Mouse (Mus musculus): ENCODE results near the gene Rnf150. TPM values are rescaled to one million over a fixed set of nuclear protein-coding genes. Genes with fewer than 3 reads are reported as not detected.

Rnf150 gene
- total and polyA plus RNA-seq, 2 experiments from 2014 or later: 1.9 to 9.9 TPM

GRCm38 (mm10) chr8:82887234-82887633 is 24.1 kb downstream of the Rnf150 start:
- WGBS: 89% methylated on average over 4 of the region's 4 CpGs
- Histone ChIP-seq H3K27me3 (ENCODE audit: insufficient read depth, low read length) (no peaks in the 10 kb centered on the region), H3K9me3 (ENCODE audit: low read length) (no peaks in the 10 kb centered on the region), H3K36me3 (ENCODE audit: insufficient read depth, low read length) (no peaks in the 10 kb centered on the region), H3K4me2 (ENCODE audit: low read depth, low read length) (no peak overlapping the region), H3K4me3 (ENCODE audit: low read length) (no peak overlapping the region), H3K4me1 (ENCODE audit: insufficient read depth, low read length) (no peaks in the 10 kb centered on the region), H3K9ac (replicated peaks; ENCODE audit: low read length) (no peak overlapping the region), H3K27ac (no peak overlapping the region)
- no peak for TF ChIP-seq CTCF (IDR thresholded peaks at IDR 0.05; ENCODE audit: low read depth)
- no peak for DNase-seq (ENCODE audit: low spot score)
- ATAC-seq: no peak

- no peaks in the 10 kb centered on the region for H3K27me3 ChIP-seq (ENCODE audit: insufficient read depth, low read length)
- H3K9me3 ChIP-seq (ENCODE audit: low read length): no peaks in the 10 kb centered on the region
- no peak overlapping the region for H3K4me3 ChIP-seq (ENCODE audit: low read length)
- no peak overlapping the region for H3K9ac ChIP-seq (replicated peaks; ENCODE audit: low read length)
- no peak overlapping the region for H3K4me2 ChIP-seq (ENCODE audit: low read depth, low read length)
- H3K27ac ChIP-seq: no peak overlapping the region
- no peaks in the 10 kb centered on the region for H3K36me3 ChIP-seq (ENCODE audit: insufficient read depth, low read length)
- no peaks in the 10 kb centered on the region for H3K4me1 ChIP-seq (ENCODE audit: insufficient read depth, low read length)
- no peak for TF ChIP-seq CTCF (IDR thresholded peaks at IDR 0.05; ENCODE audit: low read depth)
- WGBS: 72% methylated on average over 10 of the region's 10 CpGs
- DNase-seq (ENCODE audit: low spot score) (no peak), ATAC-seq (no peak)
These were observed 26.0 kb downstream of the Rnf150 start for GRCm38 (mm10) chr8:82889062-82889720.

- TF ChIP-seq CTCF (IDR thresholded peaks at IDR 0.05; ENCODE audit: low read depth): no peak
- Histone ChIP-seq H3K27ac (no peak overlapping the region), H3K27me3 (ENCODE audit: insufficient read depth, low read length) (no peaks in the 10 kb centered on the region), H3K36me3 (ENCODE audit: insufficient read depth, low read length) (no peaks in the 10 kb centered on the region), H3K4me1 (ENCODE audit: insufficient read depth, low read length) (no peaks in the 10 kb centered on the region), H3K9me3 (ENCODE audit: low read length) (no peaks in the 10 kb centered on the region), H3K4me3 (ENCODE audit: low read length) (no peak overlapping the region), H3K9ac (replicated peaks; ENCODE audit: low read length) (no peak overlapping the region), H3K4me2 (ENCODE audit: low read depth, low read length) (no peak overlapping the region)
- 57% methylated on average over 4 of the region's 4 CpGs for WGBS
- ATAC-seq (no peak), DNase-seq (ENCODE audit: low spot score) (no peak)
These were observed 31.9 kb downstream of the Rnf150 start for GRCm38 (mm10) chr8:82895091-82895490.

GRCm38 (mm10) chr8:82896796-82897195 is 33.6 kb downstream of the Rnf150 start:
- no peaks in the 10 kb centered on the region for H3K9me3 ChIP-seq (ENCODE audit: low read length)
- H3K4me2 ChIP-seq (ENCODE audit: low read depth, low read length): no peak overlapping the region
- no peak for TF ChIP-seq CTCF (IDR thresholded peaks at IDR 0.05; ENCODE audit: low read depth)
- WGBS: 95% methylated on average over 2 of the region's 2 CpGs
- ATAC-seq (no peak), DNase-seq (ENCODE audit: low spot score) (no peak)
- H3K36me3 ChIP-seq (ENCODE audit: insufficient read depth, low read length): no peaks in the 10 kb centered on the region
- H3K4me3 ChIP-seq (ENCODE audit: low read length): no peak overlapping the region
- H3K4me1 ChIP-seq (ENCODE audit: insufficient read depth, low read length): no peaks in the 10 kb centered on the region
- no peaks in the 10 kb centered on the region for H3K27me3 ChIP-seq (ENCODE audit: insufficient read depth, low read length)
- H3K27ac ChIP-seq: no peak overlapping the region
- no peak overlapping the region for H3K9ac ChIP-seq (replicated peaks; ENCODE audit: low read length)

- H3K27me3 ChIP-seq (ENCODE audit: insufficient read depth, low read length): no peaks in the 10 kb centered on the region
- ATAC-seq (no peak), DNase-seq (ENCODE audit: low spot score) (no peak)
- no peak for TF ChIP-seq CTCF (IDR thresholded peaks at IDR 0.05; ENCODE audit: low read depth)
- no peak overlapping the region for H3K9ac ChIP-seq (replicated peaks; ENCODE audit: low read length)
- no peaks in the 10 kb centered on the region for H3K4me1 ChIP-seq (ENCODE audit: insufficient read depth, low read length)
- H3K4me3 ChIP-seq (ENCODE audit: low read length): no peak overlapping the region
- 94% methylated on average over 3 of the region's 3 CpGs for WGBS
- H3K36me3 ChIP-seq (ENCODE audit: insufficient read depth, low read length): no peaks in the 10 kb centered on the region
- no peaks in the 10 kb centered on the region for H3K9me3 ChIP-seq (ENCODE audit: low read length)
- H3K27ac ChIP-seq: no peak overlapping the region
- no peak overlapping the region for H3K4me2 ChIP-seq (ENCODE audit: low read depth, low read length)
These were observed 34.7 kb downstream of the Rnf150 start for GRCm38 (mm10) chr8:82897628-82898458.

GRCm38 (mm10) chr8:82898459-82898841 is 35.3 kb downstream of the Rnf150 start:
- H3K4me1 ChIP-seq (ENCODE audit: insufficient read depth, low read length): no peaks in the 10 kb centered on the region
- H3K9me3 ChIP-seq (ENCODE audit: low read length): no peaks in the 10 kb centered on the region
- no peak overlapping the region for H3K9ac ChIP-seq (replicated peaks; ENCODE audit: low read length)
- H3K27me3 ChIP-seq (ENCODE audit: insufficient read depth, low read length): no peaks in the 10 kb centered on the region
- DNase-seq (ENCODE audit: low spot score) (no peak), ATAC-seq (no peak)
- no peak for TF ChIP-seq CTCF (IDR thresholded peaks at IDR 0.05; ENCODE audit: low read depth)
- 94% methylated on average over 8 of the region's 8 CpGs for WGBS
- H3K36me3 ChIP-seq (ENCODE audit: insufficient read depth, low read length): no peaks in the 10 kb centered on the region
- no peak overlapping the region for H3K4me3 ChIP-seq (ENCODE audit: low read length)
- H3K4me2 ChIP-seq (ENCODE audit: low read depth, low read length): no peak overlapping the region
- H3K27ac ChIP-seq: no peak overlapping the region

- no peaks in the 10 kb centered on the region for H3K4me1 ChIP-seq (ENCODE audit: insufficient read depth, low read length)
- TF ChIP-seq CTCF (IDR thresholded peaks at IDR 0.05; ENCODE audit: low read depth): no peak
- no peak for DNase-seq (ENCODE audit: low spot score)
- H3K4me3 ChIP-seq (ENCODE audit: low read length): no peak overlapping the region
- H3K9ac ChIP-seq (replicated peaks; ENCODE audit: low read length): no peak overlapping the region
- H3K9me3 ChIP-seq (ENCODE audit: low read length): no peaks in the 10 kb centered on the region
- WGBS: 82% methylated on average over 4 of the region's 4 CpGs
- ATAC-seq: no peak
- H3K4me2 ChIP-seq (ENCODE audit: low read depth, low read length): no peak overlapping the region
- no peaks in the 10 kb centered on the region for H3K27me3 ChIP-seq (ENCODE audit: insufficient read depth, low read length)
- H3K27ac ChIP-seq: no peak overlapping the region
- H3K36me3 ChIP-seq (ENCODE audit: insufficient read depth, low read length): no peaks in the 10 kb centered on the region
These were observed 37.8 kb downstream of the Rnf150 start for GRCm38 (mm10) chr8:82900958-82901357.

All from hindbrain, postnatal 0 days (tissue).